Mouse (Mus musculus): Measurements from ENCODE around the gene Bmp2k. TPM values are rescaled to one million over a fixed set of nuclear protein-coding genes. Genes with fewer than 3 reads are reported as not detected.

The Bmp2k gene
- total and polyA plus RNA-seq, 3 experiments, result 7.9 to 9.1 (median 8.9) TPM

DNA sequence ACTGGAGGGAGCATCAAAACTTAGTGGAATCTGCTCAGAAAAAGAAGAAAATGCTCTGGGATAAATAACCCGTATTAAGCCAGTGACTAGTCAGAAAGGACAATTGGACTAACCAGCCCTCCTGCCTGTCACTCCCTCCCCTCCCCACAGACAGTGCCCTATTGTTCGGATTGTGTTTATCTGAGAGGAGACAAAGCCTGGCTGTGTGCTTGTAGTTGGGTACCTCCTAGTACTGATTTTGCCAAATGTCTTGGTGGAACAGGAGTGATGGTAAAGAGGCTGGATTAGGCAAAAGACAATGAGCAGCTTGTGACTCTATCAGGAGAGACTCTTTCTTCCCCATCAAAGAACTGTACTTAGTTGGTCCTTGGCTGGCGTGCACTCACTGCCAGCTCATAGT, 40.6 kb upstream of the Bmp2k start:
- no peak for TF ChIP-seq HCFC1 (IDR thresholded peaks at IDR 0.05; ENCODE audit: low read depth, low read length)
- no peak for TF ChIP-seq MXI1 (IDR thresholded peaks at IDR 0.05; ENCODE audit: low read depth, low read length)
- TF ChIP-seq ETS1 (conservative IDR thresholded peaks at IDR 0.05; ENCODE audit: low read depth, low read length), result no peak
- no peak for TF ChIP-seq GABPA (IDR thresholded peaks at IDR 0.05; ENCODE audit: insufficient replicate concordance, low read depth, low read length)
- no peak for TF ChIP-seq RAD21 (IDR thresholded peaks at IDR 0.05; ENCODE audit: low read depth, low read length)
- no peak for TF ChIP-seq CHD1 (IDR thresholded peaks at IDR 0.05; ENCODE audit: low read depth, low read length)
- no peak for TF ChIP-seq ZNF384 (IDR thresholded peaks at IDR 0.05; ENCODE audit: low read depth, low read length)
- no peak for TF ChIP-seq POLR2AphosphoS2 (IDR thresholded peaks at IDR 0.05; ENCODE audit: low read depth, low read length)
- TF ChIP-seq POLR2A (IDR thresholded peaks at IDR 0.05; ENCODE audit: low read depth, low read length), result no peak
- no peak for TF ChIP-seq ELF1 (IDR thresholded peaks at IDR 0.05; ENCODE audit: low read depth, low read length)
- no peak for TF ChIP-seq EP300 (IDR thresholded peaks at IDR 0.05; ENCODE audit: low read length)
- TF ChIP-seq USF1 (IDR thresholded peaks at IDR 0.05; ENCODE audit: low read depth, low read length), result no peak
- TF ChIP-seq ZMIZ1 (IDR thresholded peaks at IDR 0.05; ENCODE audit: low read depth, low read length), result no peak
- no peak for TF ChIP-seq MAFK (IDR thresholded peaks at IDR 0.05; ENCODE audit: insufficient replicate concordance, low read length)
- in situ Hi-C loops (cut with MboI; ENCODE audit: low pct_ligation_motif_present, low pct_unique_long_range_greater_than_20kb, low sequenced_read_pairs), result no loop called here
- H3K4me2 ChIP-seq (ENCODE audit: insufficient read depth, low read depth, poor library complexity, severe bottlenecking), result no peak overlapping the region
- H3K9me3 ChIP-seq (replicated peaks; ENCODE audit: low read length), result no peaks in the 10 kb centered on the region
- DNase-seq (ENCODE audit: extremely low read depth), result no peak
- H3K27ac ChIP-seq (ENCODE audit: insufficient read depth, low read depth), result no peak overlapping the region
- dilution Hi-C loops (cut with MboI; ENCODE audit: extremely low pct_ligation_motif_present, extremely low pct_unique_long_range_greater_than_20kb, low sequenced_read_pairs), result no loop called here
- H3K9ac ChIP-seq (ENCODE audit: insufficient read depth, low read depth), result no peak overlapping the region
- H3K36me3 ChIP-seq (replicated peaks in 1 of 2; ENCODE audit: control insufficient read depth in 1 of 2, insufficient read depth in 1 of 2, low read length in 1 of 2), result no peaks in the 10 kb centered on the region
- peaks cover 0 to 6% of the 10 kb centered on the region in 2 experiments; a peak in 2 of 4 replicates for H3K4me1 ChIP-seq (ENCODE audit: control insufficient read depth in 1 of 2, insufficient read depth in 2 of 2)
- H3K27me3 ChIP-seq (replicated peaks), result no peaks in the 10 kb centered on the region
- no peaks in the 10 kb centered on the region for H3K79me2 ChIP-seq (replicated peaks; ENCODE audit: control insufficient read depth, extremely low read depth, insufficient read depth, poor library complexity, severe bottlenecking)
- no peak overlapping the region for H3K4me3 ChIP-seq (replicated peaks in 1 of 3; ENCODE audit: low read depth in 2 of 3, low read length in 2 of 3, poor library complexity in 1 of 3)

DNA sequence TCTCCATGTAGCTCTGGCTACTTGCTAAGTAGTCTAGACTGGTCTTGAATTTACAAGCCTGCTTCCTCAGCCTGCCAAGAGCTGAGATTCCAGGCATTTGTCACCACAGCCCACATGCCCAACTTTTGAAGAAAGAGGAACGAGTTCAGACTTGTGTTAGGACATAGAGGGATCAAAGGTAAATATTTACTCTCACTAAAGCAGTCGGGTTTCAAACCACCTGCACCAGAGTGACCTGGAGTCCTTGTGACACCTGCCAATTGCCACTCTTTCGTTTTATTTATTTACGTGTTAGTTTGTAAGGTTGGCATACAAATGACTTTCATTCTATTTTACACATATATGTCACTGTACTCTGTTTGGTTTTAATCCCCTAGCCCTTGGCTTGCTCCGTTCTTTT, 36.4 kb upstream of the Bmp2k start:
- Histone ChIP-seq H3K27me3 (replicated peaks) (no peaks in the 10 kb centered on the region), H3K4me2 (ENCODE audit: insufficient read depth, low read depth, poor library complexity, severe bottlenecking) (no peak overlapping the region), H3K79me2 (replicated peaks; ENCODE audit: control insufficient read depth, extremely low read depth, insufficient read depth, poor library complexity, severe bottlenecking) (no peaks in the 10 kb centered on the region), H3K9ac (ENCODE audit: insufficient read depth, low read depth) (no peak overlapping the region), H3K4me3 (replicated peaks in 1 of 3; ENCODE audit: low read depth in 2 of 3, low read length in 2 of 3, poor library complexity in 1 of 3) (no peak overlapping the region), H3K4me1 (ENCODE audit: control insufficient read depth in 1 of 2, insufficient read depth in 2 of 2) (peaks cover 3 to 36% of the 10 kb centered on the region in 2 experiments; a peak in 3 of 4 replicates), H3K9me3 (replicated peaks; ENCODE audit: low read length) (no peaks in the 10 kb centered on the region), H3K27ac (ENCODE audit: insufficient read depth, low read depth) (no peak overlapping the region), H3K36me3 (replicated peaks in 1 of 2; ENCODE audit: control insufficient read depth in 1 of 2, insufficient read depth in 1 of 2, low read length in 1 of 2) (no peaks in the 10 kb centered on the region)
- in situ Hi-C loops (cut with MboI; ENCODE audit: low pct_ligation_motif_present, low pct_unique_long_range_greater_than_20kb, low sequenced_read_pairs), result no loop called here
- dilution Hi-C loops (cut with MboI; ENCODE audit: extremely low pct_ligation_motif_present, extremely low pct_unique_long_range_greater_than_20kb, low sequenced_read_pairs), result no loop called here
- DNase-seq (ENCODE audit: extremely low read depth), result no peak
- no peak for TF ChIP-seq MXI1 (IDR thresholded peaks at IDR 0.05; ENCODE audit: low read depth, low read length)
- TF ChIP-seq CHD2 (IDR thresholded peaks at IDR 0.05; ENCODE audit: low read length), result no peak
- TF ChIP-seq MYC (IDR thresholded peaks at IDR 0.05; ENCODE audit: low read depth, low read length), result no peak
- no peak for TF ChIP-seq E2F4 (IDR thresholded peaks at IDR 0.05; ENCODE audit: insufficient replicate concordance, low read depth, low read length)
- TF ChIP-seq MAX (IDR thresholded peaks at IDR 0.05; ENCODE audit: low read length), result no peak
- no peak for TF ChIP-seq TBP (conservative IDR thresholded peaks at IDR 0.05; ENCODE audit: low read depth, low read length)
- TF ChIP-seq ZNF384 (IDR thresholded peaks at IDR 0.05; ENCODE audit: low read depth, low read length), result no peak
- TF ChIP-seq ETS1 (conservative IDR thresholded peaks at IDR 0.05; ENCODE audit: low read depth, low read length), result no peak
- no peak for TF ChIP-seq POLR2AphosphoS2 (IDR thresholded peaks at IDR 0.05; ENCODE audit: low read depth, low read length)
- no peak for TF ChIP-seq BHLHE40 (IDR thresholded peaks at IDR 0.05; ENCODE audit: low read depth, low read length)
- no peak for TF ChIP-seq CHD1 (IDR thresholded peaks at IDR 0.05; ENCODE audit: low read depth, low read length)
- TF ChIP-seq USF1 (IDR thresholded peaks at IDR 0.05; ENCODE audit: low read depth, low read length), result no peak
- TF ChIP-seq UBTF (IDR thresholded peaks at IDR 0.05; ENCODE audit: low read depth, low read length), result no peak
- no peak for TF ChIP-seq USF2 (conservative IDR thresholded peaks at IDR 0.05; ENCODE audit: low read depth, low read length)
- no peak for TF ChIP-seq CTCF (conservative IDR thresholded peaks at IDR 0.05 in 1 of 2, IDR thresholded peaks at IDR 0.05 in 1 of 2; ENCODE audit: low read depth in 2 of 2, low read length in 2 of 2)
- TF ChIP-seq ZKSCAN1 (IDR thresholded peaks at IDR 0.05; ENCODE audit: borderline replicate concordance, low read depth, low read length), result no peak
- no peak for TF ChIP-seq EP300 (IDR thresholded peaks at IDR 0.05; ENCODE audit: low read length)
- TF ChIP-seq ZC3H11A (IDR thresholded peaks at IDR 0.05; ENCODE audit: low read depth, low read length), result no peak
- TF ChIP-seq SMC3 (IDR thresholded peaks at IDR 0.05; ENCODE audit: low read depth, low read length), result no peak

Measured in CH12.LX (cell line).